Mouse (Mus musculus) lung, adult 18-20 months (tissue): ENCODE measurements at regions not wholly inside any gene's neighbourhood (a gene's known extent, or its start where the extent isn't known, plus 50 kb on each side); places are given as distances from the start of the nearest gene placed in this dataset.
A peak's percentile ranks its signal among the peaks of the same experiment; 100 is the strongest.

ENCODE experiments used
- DNase-seq, 2 experiments: peaks; one replicate each; pipeline ENCODE4 v3.0.0; 2022; ENCODE audit warnings: mixed read lengths in 2 of 2

- no peak for DNase-seq
Measured at GRCm38 (mm10) chr8:8182108-8182507, 478.9 kb downstream of the Efnb2 start.

- DNase-seq = no peak
Measured at GRCm38 (mm10) chr8:8174286-8174685, 486.8 kb downstream of the Efnb2 start.

GRCm38 (mm10) chr8:8168674-8169073 is 492.4 kb downstream of the Efnb2 start:
- DNase-seq = no peak

- DNase-seq = no peak
Measured at GRCm38 (mm10) chr8:8168250-8168649, 492.8 kb downstream of the Efnb2 start.

- no peak for DNase-seq
Measured at GRCm38 (mm10) chr8:8147527-8147926, 513.5 kb downstream of the Efnb2 start.

GRCm38 (mm10) chr8:8142933-8143495 is 518.0 kb downstream of the Efnb2 start:
- no peak for DNase-seq

- no peak for DNase-seq
Measured at GRCm38 (mm10) chr8:8142461-8142860, 518.6 kb downstream of the Efnb2 start.

GRCm38 (mm10) chr8:8139720-8140119 is 521.3 kb downstream of the Efnb2 start:
- no peak for DNase-seq

- no peak for DNase-seq
Measured at GRCm38 (mm10) chr8:8133001-8133785, 527.8 kb downstream of the Efnb2 start.

- no peak for DNase-seq
Measured at GRCm38 (mm10) chr8:8131961-8132376, 529.1 kb downstream of the Efnb2 start.

GRCm38 (mm10) chr8:8130806-8131205 is 530.2 kb downstream of the Efnb2 start:
- no peak for DNase-seq

GRCm38 (mm10) chr8:8115595-8116429 is 545.2 kb downstream of the Efnb2 start:
- peak; percentile 3 for DNase-seq

- DNase-seq = no peak
Measured at GRCm38 (mm10) chr8:8114604-8115003, 546.4 kb downstream of the Efnb2 start.

GRCm38 (mm10) chr8:8109785-8110350 is 551.2 kb downstream of the Efnb2 start:
- no peak for DNase-seq

GRCm38 (mm10) chr8:8103492-8103891 is 557.5 kb downstream of the Efnb2 start:
- DNase-seq = no peak

GRCm38 (mm10) chr8:8102010-8102727 is 558.9 kb downstream of the Efnb2 start:
- DNase-seq = no peak

GRCm38 (mm10) chr8:8092551-8092950 is 568.5 kb downstream of the Efnb2 start:
- DNase-seq = no peak

GRCm38 (mm10) chr8:8084652-8085051 is 576.4 kb downstream of the Efnb2 start:
- DNase-seq = no peak

GRCm38 (mm10) chr8:8064074-8064473 is 597.0 kb downstream of the Efnb2 start:
- DNase-seq = no peak

- DNase-seq = no peak
Measured at GRCm38 (mm10) chr8:8054224-8054916, 606.7 kb downstream of the Efnb2 start.

GRCm38 (mm10) chr8:8051186-8051585 is 609.9 kb downstream of the Efnb2 start:
- DNase-seq = no peak

- DNase-seq = no peak
Measured at GRCm38 (mm10) chr8:8050778-8051177, 610.3 kb downstream of the Efnb2 start.
